Mouse (Mus musculus) neural tube, embryonic 14.5 days (tissue): ENCODE data around the gene Fdxr. TPM values are rescaled to one million over a fixed set of nuclear protein-coding genes. Genes with fewer than 3 reads are reported as not detected.

ENCODE experiments used
- ATAC-seq: fragments of 200-750 bp; cut with Nextera tagmentation; 2 replicates; pipeline ENCODE4 v1.8.0; 2017; ENCODE audit warnings: low read depth, mild to moderate bottlenecking, moderate TSS enrichment, moderate library complexity
- H3K27ac ChIP-seq: fragments of 300-500 bp; sonication (generic); 2 replicates; pipeline ENCODE4 v1.5.1; 2014; ENCODE audit warnings: low read depth, mild to moderate bottlenecking, control low read depth, low read length, moderate library complexity, mixed read lengths
- H3K27me3 ChIP-seq: fragments of 300-500 bp; sonication (generic); 2 replicates; pipeline ENCODE4 v1.6.1; 2014; ENCODE audit warnings: low read length; ENCODE audit not compliant: control insufficient read depth, insufficient read depth
- H3K36me3 ChIP-seq: fragments of 300-500 bp; sonication (generic); 2 replicates; pipeline ENCODE4 v1.6.1; 2014; ENCODE audit warnings: low read length, mixed read lengths; ENCODE audit not compliant: control insufficient read depth, insufficient read depth
- H3K4me1 ChIP-seq: fragments of 300-500 bp; sonication (generic); 2 replicates; pipeline ENCODE4 v1.6.1; 2014; ENCODE audit warnings: low read length; ENCODE audit not compliant: control insufficient read depth, insufficient read depth
- H3K4me2 ChIP-seq: fragments of 300-500 bp; sonication (generic); 2 replicates; pipeline ENCODE4 v1.6.1; 2014; ENCODE audit warnings: mild to moderate bottlenecking, low read depth, low read length, control low read depth
- H3K4me3 ChIP-seq: fragments of 300-500 bp; sonication (generic); 2 replicates; pipeline ENCODE4 v1.5.1; 2014; ENCODE audit warnings: low read depth, low read length, control low read depth, mixed read lengths
- H3K9ac ChIP-seq: fragments of 300-500 bp; sonication (generic); replicated peaks from 2 replicates; pipeline ENCODE4 v1.6.1; 2014; ENCODE audit warnings: low read depth, mild to moderate bottlenecking, control low read depth, low read length, mixed read lengths
- H3K9me3 ChIP-seq: fragments of 300-500 bp; sonication (generic); 2 replicates; pipeline ENCODE4 v1.6.1; 2016; ENCODE audit warnings: low read length; ENCODE audit not compliant: control insufficient read depth
- WGBS: fragments of 180-500 bp; shearing (Covaris S2); extraction: QIAGEN DNeasy Blood & Tissue Kit; methylation state at CpG from one replicate; pipeline ENCODE4 v1.1.7; 2014; 5-methylcytosine and 5-hydroxymethylcytosine counted together
- microRNA-seq: library from miRNA; unstranded; fragments of <30 nt; microRNA quantifications from one replicate; pipeline ENCODE4, GENCODE M21; 2016
- polyA plus RNA-seq: library from polyadenylated mRNA; unstranded; fragments of >200 nt; fragmentation: Nextera tagmentation; extraction: Ambion mirVana; gene quantifications from 2 replicates; pipeline ENCODE4 v1.2.1, GENCODE M21; 2014

Fdxr gene
- polyA plus RNA-seq, 1 experiment from 2014 or later = 14.6 TPM

- Histone ChIP-seq H3K4me1 (peaks cover 17% of the 10 kb centered on the region), H3K27ac (no peak overlapping the region), H3K9ac (no peak overlapping the region), H3K36me3 (no peaks in the 10 kb centered on the region), H3K4me3 (no peak overlapping the region), H3K27me3 (no peaks in the 10 kb centered on the region), H3K9me3 (no peaks in the 10 kb centered on the region), H3K4me2 (no peak overlapping the region)
- WGBS = 94% methylated on average over 10 of the region's 10 CpGs
- no peak for ATAC-seq
These were observed 57.2 kb downstream of the Fdxr start for GRCm38 (mm10) chr11:115219685-115220084.

- Histone ChIP-seq H3K4me3 (no peak overlapping the region), H3K27ac (no peak overlapping the region), H3K4me2 (no peak overlapping the region), H3K36me3 (no peaks in the 10 kb centered on the region), H3K9ac (no peak overlapping the region), H3K27me3 (no peaks in the 10 kb centered on the region), H3K4me1 (peaks cover 17% of the 10 kb centered on the region), H3K9me3 (no peaks in the 10 kb centered on the region)
- WGBS = 79% methylated on average over 9 of the region's 9 CpGs
- no peak for ATAC-seq
These were observed 57.6 kb downstream of the Fdxr start for GRCm38 (mm10) chr11:115219263-115219662.

Small RNA genes lying within 50 kb of the gene (microRNA-seq; reads per million reads assigned to microRNA genes)
- gene Gm25837 = not detected

Other genes starting within 250 kb of the Fdxr start
- not detected in 2 replicates for gene Cd300ld5, start 239.3 kb downstream of the Fdxr start, polyA plus RNA-seq
- not detected in 2 replicates for gene Cd300ld3, start 228.6 kb downstream of the Fdxr start, polyA plus RNA-seq
- not detected in 2 replicates for gene Cd300e, start 214.9 kb downstream of the Fdxr start, polyA plus RNA-seq
- gene Rab37, start 185.6 kb downstream of the Fdxr start, polyA plus RNA-seq = 0.25 and 0.94 TPM in 2 replicates
- 0.11 TPM in 1 of 2 replicates, not detected in the other for gene Cd300lf, start 143.1 kb downstream of the Fdxr start, polyA plus RNA-seq
- 42.3 and 59.1 TPM in 2 replicates for gene Slc9a3r1, start 113.7 kb downstream of the Fdxr start, polyA plus RNA-seq
- gene Tmem104, start 89.6 kb downstream of the Fdxr start, polyA plus RNA-seq = 8.9 and 10.8 TPM in 2 replicates
- gene Nat9, start 89.2 kb downstream of the Fdxr start, polyA plus RNA-seq = 19.1 and 19.9 TPM in 2 replicates
- gene Grin2c, start 9.8 kb downstream of the Fdxr start, polyA plus RNA-seq = 0.24 and 0.45 TPM in 2 replicates
- 1.4 and 1.9 TPM in 2 replicates for gene Fads6, start 20.6 kb upstream of the Fdxr start, polyA plus RNA-seq
- 0.12 TPM in 1 of 2 replicates, not detected in the other for gene Otop2, start 30.1 kb upstream of the Fdxr start, polyA plus RNA-seq
- gene Ush1g, start 45.0 kb upstream of the Fdxr start, polyA plus RNA-seq = 0.13 and 0.16 TPM in 2 replicates
- gene Otop3, start 57.7 kb upstream of the Fdxr start, polyA plus RNA-seq = 1.8 and 2.6 TPM in 2 replicates
- gene Hid1, start 90.7 kb upstream of the Fdxr start, polyA plus RNA-seq = 41.7 and 45.7 TPM in 2 replicates
- 27.3 and 28.6 TPM in 2 replicates for gene Cdr2l, start 104.9 kb upstream of the Fdxr start, polyA plus RNA-seq
- gene Mrpl58, start 126.7 kb upstream of the Fdxr start, polyA plus RNA-seq = 207 and 211 TPM in 2 replicates
- 928 and 1,005 TPM in 2 replicates for gene Atp5h, start 142.9 kb upstream of the Fdxr start, polyA plus RNA-seq
- gene Kctd2, start 143.1 kb upstream of the Fdxr start, polyA plus RNA-seq = 28.8 and 33.7 TPM in 2 replicates
- gene Trim80, start 163.5 kb upstream of the Fdxr start, polyA plus RNA-seq = not detected in 2 replicates
- gene Slc16a5, start 185.4 kb upstream of the Fdxr start, polyA plus RNA-seq = 0.15 TPM in 2 replicates
- 15.5 and 19.4 TPM in 2 replicates for gene Armc7, start 198.6 kb upstream of the Fdxr start, polyA plus RNA-seq
- gene Nt5c, start 214.8 kb upstream of the Fdxr start, polyA plus RNA-seq = 84.4 and 95.8 TPM in 2 replicates
- gene Jpt1, start 237.3 kb upstream of the Fdxr start, polyA plus RNA-seq = 1,282 and 1,347 TPM in 2 replicates